Mouse (Mus musculus) sigmoid colon, adult 10 weeks (tissue): ENCODE results near the gene Rbp4. TPM values are rescaled to one million over a fixed set of nuclear protein-coding genes. Genes with fewer than 3 reads are reported as not detected.

ENCODE experiments used
- polyA plus RNA-seq: library from polyadenylated mRNA; stranded (reverse); fragments of 350-450 nt; fragmentation: Illumina TruSeq; extraction: RNeasy Lipid Tissue Mini Kit (QIAGEN cat#74804); gene quantifications from one replicate; pipeline ENCODE4 v1.2.3, GENCODE M21; 2014; ENCODE audit warnings: low read depth, low replicate concordance

Gene Rbp4
- polyA plus RNA-seq: 27.0 TPM

DNA sequence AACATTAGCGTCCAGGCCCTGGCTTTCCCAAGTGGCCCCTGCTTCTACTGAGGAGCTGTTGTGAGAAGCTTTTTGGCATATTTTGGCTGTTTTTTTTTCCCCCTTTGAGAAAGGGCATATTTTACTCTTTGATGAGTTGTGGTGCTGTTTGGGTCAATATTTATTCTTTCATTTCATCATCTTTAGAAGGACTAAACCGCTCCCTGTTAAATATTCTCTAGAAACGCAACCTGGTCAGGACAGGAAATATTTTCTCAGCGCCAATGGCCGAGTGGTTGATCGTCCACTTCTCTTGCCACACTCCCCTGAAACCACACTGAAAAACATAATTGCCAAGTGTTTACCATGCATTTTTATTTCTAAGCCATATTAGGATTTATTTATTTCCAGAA, at the start of gene Rbp4:
Gene Rbp4 (minus strand): TSS at position 63 of the 392 bp plus-strand sequence.

DNA sequence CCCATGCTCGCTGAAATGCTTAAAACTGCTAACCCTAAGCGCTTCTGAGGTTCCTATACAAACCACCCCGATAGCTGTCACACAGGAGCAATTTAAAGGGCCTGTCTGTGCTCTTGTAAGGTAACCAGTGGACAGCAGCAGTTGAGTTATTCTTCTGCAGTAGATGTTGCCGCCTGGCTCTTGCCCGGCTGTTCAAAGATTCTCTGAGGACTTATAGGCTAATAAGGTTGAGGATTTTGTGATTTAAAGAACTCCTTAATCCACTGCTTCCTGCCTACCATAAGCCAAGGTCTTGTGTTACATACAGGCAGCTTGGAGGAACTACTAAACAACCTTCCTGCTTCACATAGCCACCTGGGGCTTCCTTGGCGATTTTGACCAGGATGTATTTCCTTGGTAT, 7.4 kb upstream of the Rbp4 start, which contains the start of gene Pde6c:
Gene Pde6c (plus strand): TSS at position 301 of the 400 bp plus-strand sequence.

DNA sequence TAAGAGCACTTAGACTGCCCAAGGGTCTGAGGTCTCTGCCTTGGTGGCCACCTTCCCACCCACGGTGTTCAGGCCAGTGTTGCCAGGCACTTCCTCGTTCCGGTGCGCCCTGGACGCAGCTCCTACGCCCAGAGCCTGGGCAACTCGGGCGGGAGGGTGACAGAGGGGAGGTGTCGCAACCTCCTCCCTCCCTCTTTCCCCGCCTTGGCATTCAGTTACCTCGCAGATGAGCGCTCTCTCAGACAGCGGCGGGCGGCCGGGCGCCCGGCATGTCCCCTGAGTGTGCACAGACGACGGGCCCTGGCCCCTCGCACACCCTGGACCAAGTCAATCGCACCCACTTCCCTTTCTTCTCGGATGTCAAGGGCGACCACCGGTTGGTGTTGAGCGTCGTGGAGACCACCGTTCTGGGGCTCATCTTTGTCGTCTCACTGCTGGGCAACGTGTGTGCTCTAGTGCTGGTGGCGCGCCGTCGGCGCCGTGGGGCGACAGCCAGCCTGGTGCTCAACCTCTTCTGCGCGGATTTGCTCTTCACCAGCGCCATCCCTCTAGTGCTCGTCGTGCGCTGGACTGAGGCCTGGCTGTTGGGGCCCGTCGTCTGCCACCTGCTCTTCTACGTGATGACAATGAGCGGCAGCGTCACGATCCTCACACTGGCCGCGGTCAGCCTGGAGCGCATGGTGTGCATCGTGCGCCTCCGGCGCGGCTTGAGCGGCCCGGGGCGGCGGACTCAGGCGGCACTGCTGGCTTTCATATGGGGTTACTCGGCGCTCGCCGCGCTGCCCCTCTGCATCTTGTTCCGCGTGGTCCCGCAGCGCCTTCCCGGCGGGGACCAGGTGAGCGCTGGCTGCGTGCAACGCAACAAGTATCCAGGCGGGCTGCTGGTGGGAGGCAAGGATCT, 28.0 kb downstream of the Rbp4 start, which contains the start of gene Ffar4:
Gene Ffar4 (plus strand): TSS at position 214 of the 901 bp plus-strand sequence.

Other genes starting within 250 kb of the Rbp4 start
- gene Myof, start 81.7 kb downstream of the Rbp4 start, polyA plus RNA-seq: 54.5 TPM
- gene Cep55, start 70.3 kb downstream of the Rbp4 start, polyA plus RNA-seq: 14.8 TPM
- gene Ffar4, start 28.2 kb downstream of the Rbp4 start, polyA plus RNA-seq: 10.8 TPM
- not detected for gene Pde6c, start 7.5 kb upstream of the Rbp4 start, polyA plus RNA-seq
- gene Fra10ac1, start 98.9 kb upstream of the Rbp4 start, polyA plus RNA-seq: 66.7 TPM
- 2.6 TPM for gene Lgi1, start 139.3 kb upstream of the Rbp4 start, polyA plus RNA-seq